Mouse (Mus musculus): ENCODE data around the gene Mrgpre. TPM values are rescaled to one million over a fixed set of nuclear protein-coding genes. Genes with fewer than 3 reads are reported as not detected.
A peak's percentile ranks its signal among the peaks of the same experiment; 100 is the strongest.

Gene Mrgpre
- polyA plus RNA-seq, 1 experiment = 10.5 TPM

DNA sequence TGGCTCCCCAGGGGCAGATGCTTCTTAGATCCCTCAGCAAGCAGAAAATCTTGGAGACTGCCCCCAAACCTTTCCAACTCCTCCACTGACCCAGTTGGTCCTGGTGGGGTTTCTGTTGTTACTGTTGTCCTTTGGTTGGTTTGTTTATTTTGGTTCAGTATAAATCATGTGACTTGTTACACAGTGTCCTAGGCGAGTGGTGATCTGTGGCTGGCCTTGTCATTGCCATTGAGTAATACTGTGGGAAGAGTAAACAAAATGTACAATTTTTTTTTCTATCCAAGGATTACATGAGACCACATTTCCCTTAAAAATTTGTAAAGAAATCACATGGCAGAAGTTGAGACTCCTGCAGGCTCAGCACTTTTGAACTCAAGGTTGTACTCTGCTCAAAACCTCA lies 14.8 kb downstream of the Mrgpre start:
- TF ChIP-seq POLR2A (IDR thresholded peaks at IDR 0.05; ENCODE audit: borderline replicate concordance, extremely low read depth, insufficient read depth, insufficient read length, poor library complexity, severe bottlenecking) (no peak), CTCF (IDR thresholded peaks at IDR 0.05; ENCODE audit: borderline replicate concordance, extremely low read depth, insufficient read depth, insufficient read length) (no peak)
- no peak for DNase-seq (ENCODE audit: low read depth)

DNA sequence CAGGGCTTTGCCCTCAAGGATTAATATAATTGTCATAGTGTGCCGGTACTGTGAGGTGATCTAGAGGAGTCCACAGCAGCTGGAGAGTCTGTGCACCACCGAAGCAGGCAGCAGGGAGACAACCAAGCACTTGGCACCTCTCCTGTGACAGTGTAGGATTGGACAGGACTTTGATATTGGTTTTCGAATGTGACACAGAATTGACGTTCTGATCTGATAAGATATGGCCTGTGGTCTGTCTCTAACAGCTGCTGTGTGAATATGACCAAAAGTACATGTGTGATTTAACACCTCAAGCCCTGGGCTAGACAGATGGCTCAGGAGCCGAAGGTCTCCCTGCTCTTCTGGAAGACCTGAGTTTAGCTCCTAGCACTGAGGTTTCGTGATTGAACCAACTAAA lies 16.0 kb downstream of the Mrgpre start:
- TF ChIP-seq POLR2A (IDR thresholded peaks at IDR 0.05; ENCODE audit: borderline replicate concordance, extremely low read depth, insufficient read depth, insufficient read length, poor library complexity, severe bottlenecking) (no peak), CTCF (IDR thresholded peaks at IDR 0.05; ENCODE audit: borderline replicate concordance, extremely low read depth, insufficient read depth, insufficient read length) (no peak)
- DNase-seq (ENCODE audit: low read depth) = no peak

DNA sequence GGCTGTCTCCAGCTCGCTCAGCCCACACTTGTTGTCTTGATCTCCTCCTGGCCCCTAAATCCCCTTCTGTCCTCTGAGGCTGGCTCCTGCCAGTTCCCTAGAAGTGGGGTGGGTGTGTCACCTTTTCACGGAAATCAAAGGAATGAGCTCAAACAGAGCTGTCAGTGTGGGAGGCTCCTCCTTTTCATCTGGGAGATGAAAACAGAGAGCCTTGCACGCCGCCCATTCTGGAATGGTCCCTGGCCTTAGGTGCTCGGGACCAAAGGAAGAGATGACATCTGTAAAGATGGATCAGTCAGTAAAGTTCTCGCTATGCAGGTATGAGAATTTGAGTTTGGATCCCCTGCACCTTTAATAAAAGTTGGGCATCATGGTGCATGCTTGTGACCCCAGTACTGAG lies 17.4 kb downstream of the Mrgpre start, which contains the start of gene Mrgprg:
TSS of gene Mrgprg (minus strand) at position 101 of the 400 bp plus-strand sequence.
- no peak for TF ChIP-seq CTCF (IDR thresholded peaks at IDR 0.05; ENCODE audit: borderline replicate concordance, extremely low read depth, insufficient read depth, insufficient read length)
- TF ChIP-seq POLR2A (IDR thresholded peaks at IDR 0.05; ENCODE audit: borderline replicate concordance, extremely low read depth, insufficient read depth, insufficient read length, poor library complexity, severe bottlenecking) = no peak
- DNase-seq (ENCODE audit: low read depth) = no peak

DNA sequence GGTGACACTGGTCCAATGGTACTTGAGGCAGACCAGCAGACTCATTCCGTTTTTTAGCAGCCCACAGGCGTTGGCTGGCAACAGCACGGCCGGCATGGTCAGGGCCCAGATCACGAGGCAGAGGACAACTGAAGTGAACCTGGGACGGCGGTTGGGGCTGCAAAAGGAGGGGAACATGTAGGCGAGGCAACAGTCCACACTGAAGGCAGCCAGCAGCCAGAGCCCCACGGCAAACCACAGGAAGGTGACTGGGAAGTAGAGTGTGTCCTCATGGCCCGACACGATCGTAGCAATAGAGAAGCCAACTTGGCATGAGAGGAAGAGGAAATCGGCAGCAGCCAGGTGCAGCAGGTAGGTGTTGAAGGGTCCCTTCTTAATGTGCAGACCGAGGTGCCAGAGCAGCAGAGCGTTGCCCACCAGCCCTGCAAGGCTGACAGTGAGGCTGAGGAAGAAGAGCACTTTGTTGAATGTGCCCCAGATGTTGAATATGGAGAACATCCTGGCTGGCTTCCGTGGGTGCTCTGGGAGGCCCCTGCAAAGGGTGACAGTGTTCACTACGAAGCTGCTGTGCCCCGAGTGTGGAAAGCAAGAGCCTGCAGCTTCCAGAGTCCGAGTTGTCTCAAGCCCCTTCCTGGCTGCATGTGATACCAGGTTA lies 19.3 kb downstream of the Mrgpre start:
- no peak for DNase-seq (ENCODE audit: low read depth)
- TF ChIP-seq POLR2A (IDR thresholded peaks at IDR 0.05; ENCODE audit: borderline replicate concordance, extremely low read depth, insufficient read depth, insufficient read length, poor library complexity, severe bottlenecking) (no peak), CTCF (IDR thresholded peaks at IDR 0.05; ENCODE audit: borderline replicate concordance, extremely low read depth, insufficient read depth, insufficient read length) (no peak)

DNA sequence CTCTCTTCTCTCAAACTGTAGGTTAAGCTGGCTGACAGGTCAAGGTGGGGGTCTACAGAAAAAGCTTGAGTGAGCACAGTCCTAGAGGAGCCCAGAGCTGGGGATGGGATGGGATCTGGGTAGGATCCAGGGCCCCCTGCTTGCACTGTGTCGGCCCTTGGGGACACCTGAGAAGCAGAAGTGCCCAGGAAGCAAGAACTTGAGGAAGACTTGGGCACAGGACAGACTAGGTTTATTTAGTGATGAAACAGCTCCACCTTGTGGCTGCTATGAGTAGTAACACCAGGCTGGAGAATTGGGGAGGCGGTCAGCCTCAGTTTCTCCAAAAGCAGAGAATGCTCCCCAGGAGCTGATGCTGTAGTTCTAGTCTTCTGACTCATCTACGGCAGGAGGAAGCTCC lies 20.5 kb downstream of the Mrgpre start:
- TF ChIP-seq POLR2A (IDR thresholded peaks at IDR 0.05; ENCODE audit: borderline replicate concordance, extremely low read depth, insufficient read depth, insufficient read length, poor library complexity, severe bottlenecking) (no peak), CTCF (IDR thresholded peaks at IDR 0.05; ENCODE audit: borderline replicate concordance, extremely low read depth, insufficient read depth, insufficient read length) (peak; percentile 74; the same call in 1 of the 2 replicates)
- DNase-seq (ENCODE audit: low read depth) = peak; percentile 76

DNA sequence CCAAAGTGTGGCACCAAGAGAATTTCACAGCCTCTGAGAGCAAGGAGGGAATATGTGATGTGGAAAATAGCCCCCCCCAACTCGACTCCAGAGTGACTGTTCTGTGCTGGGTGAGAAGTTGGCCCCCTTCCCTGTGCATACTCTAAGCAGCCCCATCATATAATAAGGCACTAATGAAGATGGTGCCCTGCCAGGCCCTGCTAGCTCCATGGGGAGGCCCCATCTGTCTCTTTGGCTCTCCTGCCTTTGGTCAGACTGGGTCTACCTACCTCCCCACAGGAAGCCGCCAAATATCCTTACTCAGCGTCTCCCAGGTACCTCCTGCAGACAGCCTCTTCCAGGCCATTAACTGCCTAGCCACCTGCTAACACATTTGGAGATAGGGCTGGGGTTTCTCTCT lies 25.3 kb downstream of the Mrgpre start:
- peak; percentile 59 for DNase-seq (ENCODE audit: low read depth)
- TF ChIP-seq POLR2A (IDR thresholded peaks at IDR 0.05; ENCODE audit: borderline replicate concordance, extremely low read depth, insufficient read depth, insufficient read length, poor library complexity, severe bottlenecking) (no peak), CTCF (IDR thresholded peaks at IDR 0.05; ENCODE audit: borderline replicate concordance, extremely low read depth, insufficient read depth, insufficient read length) (no peak)

DNA sequence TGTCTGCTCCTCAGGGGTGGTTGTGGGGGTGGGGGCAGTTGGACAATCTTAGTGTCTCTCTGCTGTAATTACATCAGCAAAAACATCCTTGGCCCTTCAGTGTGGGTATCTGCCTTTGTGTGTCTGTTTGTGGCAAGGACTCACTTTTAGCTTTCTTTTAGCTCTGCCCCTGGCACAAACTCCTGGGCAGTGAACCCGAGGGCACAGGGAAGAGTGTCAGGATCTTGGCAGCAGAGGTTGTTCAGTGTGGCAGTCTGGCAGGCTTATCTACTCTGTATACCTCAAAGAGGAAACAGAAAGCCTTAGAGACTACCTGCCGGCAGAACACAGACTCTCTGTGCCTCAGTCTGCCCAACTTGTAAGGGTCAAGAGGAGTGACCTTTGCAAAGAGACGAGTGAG lies 26.6 kb downstream of the Mrgpre start:
- no peak for TF ChIP-seq POLR2A (IDR thresholded peaks at IDR 0.05; ENCODE audit: borderline replicate concordance, extremely low read depth, insufficient read depth, insufficient read length, poor library complexity, severe bottlenecking)
- TF ChIP-seq CTCF (IDR thresholded peaks at IDR 0.05; ENCODE audit: borderline replicate concordance, extremely low read depth, insufficient read depth, insufficient read length) = no peak
- no peak for DNase-seq (ENCODE audit: low read depth)

DNA sequence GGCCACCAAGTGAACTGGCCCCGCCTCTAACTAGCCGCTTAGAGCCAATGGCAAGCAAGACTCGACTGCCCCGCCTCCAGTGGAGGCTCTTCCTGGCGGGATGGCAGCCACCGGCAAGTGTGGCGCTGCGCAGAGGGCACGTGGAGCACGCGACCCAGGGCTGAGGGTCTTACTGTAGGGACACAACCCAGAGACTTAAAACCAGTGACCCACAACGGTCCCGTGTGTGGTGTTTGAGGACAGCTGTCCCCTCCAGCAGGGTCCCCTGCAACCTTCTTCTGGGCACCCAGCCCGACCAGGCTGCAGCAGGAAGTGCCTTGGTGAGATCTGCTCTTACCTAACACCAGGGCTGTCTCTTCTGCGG lies 27.3 kb downstream of the Mrgpre start:
- TF ChIP-seq CTCF (IDR thresholded peaks at IDR 0.05; ENCODE audit: borderline replicate concordance, extremely low read depth, insufficient read depth, insufficient read length) (no peak), POLR2A (IDR thresholded peaks at IDR 0.05; ENCODE audit: borderline replicate concordance, extremely low read depth, insufficient read depth, insufficient read length, poor library complexity, severe bottlenecking) (no peak)
- peak; percentile 87 for DNase-seq (ENCODE audit: low read depth)

DNA sequence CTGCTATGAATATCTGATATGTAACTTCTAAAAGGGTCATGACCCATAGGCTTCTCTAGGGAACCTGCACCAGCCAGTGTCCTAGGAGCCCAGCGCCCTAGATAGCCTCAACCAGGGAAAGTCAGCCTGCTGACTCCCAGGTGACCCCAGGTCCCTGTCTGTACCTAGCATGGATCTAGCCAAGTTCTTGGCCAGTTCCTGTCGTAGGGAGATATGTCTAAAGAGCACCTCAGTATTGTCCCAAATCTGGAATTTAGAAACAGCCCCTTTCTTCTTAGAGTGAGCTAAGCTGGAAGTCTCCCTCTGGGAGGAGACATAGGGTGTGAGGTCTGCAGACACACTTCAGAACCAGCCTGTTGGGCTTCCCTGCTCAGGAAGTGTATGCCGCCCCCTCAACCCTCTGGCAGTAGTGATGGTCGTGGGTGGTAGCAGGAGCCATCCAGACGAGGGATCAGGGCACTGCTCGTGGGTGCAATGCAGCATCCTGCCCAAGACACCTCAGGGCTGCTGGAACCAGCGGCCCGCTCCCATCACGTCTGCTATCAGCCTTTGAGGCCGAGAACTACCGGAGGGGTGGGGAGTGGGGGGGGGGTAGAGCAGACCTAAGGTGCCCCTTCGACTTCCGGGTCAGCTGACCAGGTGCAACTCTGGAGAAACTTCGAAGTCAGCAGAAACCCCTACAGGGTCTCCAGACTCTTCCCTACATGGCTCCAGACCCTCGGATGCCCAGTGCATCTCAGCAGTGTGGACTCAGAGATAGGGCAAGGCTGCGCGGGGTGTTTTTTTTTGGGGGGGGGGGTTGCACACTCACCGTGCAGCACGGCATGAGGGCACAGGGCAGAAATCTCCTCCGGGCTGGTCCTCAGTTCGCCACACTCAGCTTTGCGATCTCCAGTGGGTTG lies 27.9 kb downstream of the Mrgpre start, which contains the start of gene Osbpl5:
TSS of gene Osbpl5 (minus strand) at position 861 of the 902 bp plus-strand sequence.
- DNase-seq (ENCODE audit: low read depth) = no peak
- TF ChIP-seq CTCF (IDR thresholded peaks at IDR 0.05; ENCODE audit: borderline replicate concordance, extremely low read depth, insufficient read depth, insufficient read length) (no peak), POLR2A (IDR thresholded peaks at IDR 0.05; ENCODE audit: borderline replicate concordance, extremely low read depth, insufficient read depth, insufficient read length, poor library complexity, severe bottlenecking) (no peak)

DNA sequence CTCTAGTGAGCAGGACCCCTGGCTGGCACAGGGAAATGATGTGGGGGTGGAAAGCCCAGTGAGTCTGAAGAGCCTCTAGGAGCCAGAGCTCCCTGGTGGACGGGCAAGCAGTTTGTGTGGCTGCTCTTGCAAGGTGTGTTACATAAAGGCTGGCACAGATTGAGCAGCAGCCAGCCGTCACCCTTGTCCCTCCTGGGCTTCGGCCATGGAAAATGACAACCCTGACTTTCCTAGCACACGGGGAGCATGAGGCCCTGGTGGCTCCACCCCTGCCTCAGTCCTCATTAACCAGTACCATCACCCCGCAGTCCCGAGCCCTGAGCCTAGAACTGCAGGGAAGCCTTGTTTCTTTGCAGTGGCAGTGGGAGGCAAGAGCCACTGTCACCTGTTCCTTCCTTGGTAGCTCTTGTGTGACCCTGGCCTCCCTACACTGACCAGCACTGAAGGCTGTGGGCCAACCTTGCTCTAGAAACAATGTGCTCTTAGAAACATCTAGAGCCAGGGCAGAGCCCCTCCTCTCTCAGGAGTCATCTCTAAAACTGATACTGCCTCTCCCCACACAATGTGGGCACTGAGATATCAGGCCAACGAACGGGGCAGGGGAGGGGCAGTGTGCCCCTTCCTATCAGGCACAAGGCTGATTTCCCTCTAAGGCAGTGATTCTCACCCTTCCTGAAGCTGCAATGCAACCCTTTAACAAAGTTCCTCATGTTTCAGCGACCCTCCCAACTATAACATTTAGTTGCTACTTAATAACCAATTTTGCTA lies 28.8 kb downstream of the Mrgpre start:
- no peak for TF ChIP-seq POLR2A (IDR thresholded peaks at IDR 0.05; ENCODE audit: borderline replicate concordance, extremely low read depth, insufficient read depth, insufficient read length, poor library complexity, severe bottlenecking)
- DNase-seq (ENCODE audit: low read depth) = no peak

All from brain, embryonic 14.5 days (tissue).